Mouse (Mus musculus): ENCODE results near the gene Olfr893. TPM values are rescaled to one million over a fixed set of nuclear protein-coding genes. Genes with fewer than 3 reads are reported as not detected.
"Not testable (repeated sequence)": the region's sequence is repeated elsewhere in the genome, so short reads cannot be mapped to it uniquely, and the experiment has no call there.

The Olfr893 gene
- polyA plus RNA-seq (2012; rRNA removed), result not detected in 2 replicates

DNA sequence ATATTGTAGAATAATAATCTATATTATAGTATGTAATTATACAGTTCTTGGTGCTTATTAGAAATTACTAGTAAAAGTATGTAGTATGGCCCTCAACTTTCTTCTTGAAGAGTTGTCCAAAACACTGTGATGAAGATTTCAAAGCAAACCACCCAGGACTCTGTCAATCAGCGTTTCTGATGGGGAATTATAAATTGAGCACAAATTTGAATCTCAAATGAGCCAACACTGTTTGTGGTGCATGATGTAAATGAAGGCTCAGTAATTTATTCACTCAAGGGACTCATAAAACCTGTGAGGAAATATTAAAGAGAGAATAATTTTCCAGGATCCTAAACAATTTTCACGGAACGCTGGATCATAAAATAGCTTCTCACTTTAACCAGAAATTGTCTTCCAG is at the start of gene Olfr893:
TSS of gene Olfr893 (plus strand) at position 301 of the 400 bp plus-strand sequence.
- Histone ChIP-seq H3K27me3 (ENCODE audit: control insufficient read depth, insufficient read depth, low read length) (no peaks in the 10 kb centered on the region), H3K27ac (ENCODE audit: control insufficient read depth, insufficient read depth, low read length) (no peak within 1 kb of the TSS), H3K36me3 (ENCODE audit: control insufficient read depth, insufficient read depth, low read length) (no peaks in the 10 kb centered on the region), H3K4me3 (ENCODE audit: control insufficient read depth, insufficient read depth, low read length) (no peak within 1 kb of the TSS), H3K4me1 (replicated peaks; ENCODE audit: control insufficient read depth, insufficient read depth, low read length) (no peaks in the 10 kb centered on the region)
- WGBS, result 92% methylated on average over 3 of the region's 3 CpGs
- DNase-seq, result no peak
- TF ChIP-seq POLR2A (IDR thresholded peaks at IDR 0.05; ENCODE audit: control insufficient read depth, extremely low read depth, insufficient read depth, low read length, poor library complexity) (no peak), CTCF (IDR thresholded peaks at IDR 0.05; ENCODE audit: borderline replicate concordance, control insufficient read depth, extremely low read depth, insufficient read depth, low read length, poor library complexity) (no peak)

GRCm38 (mm10) chr9:38168341-38168740 is 39.8 kb upstream of the Olfr893 start:
- H3K27ac ChIP-seq (ENCODE audit: control insufficient read depth, insufficient read depth, low read length); H3K4me1 ChIP-seq (replicated peaks; ENCODE audit: control insufficient read depth, insufficient read depth, low read length); DNase-seq; H3K27me3 ChIP-seq (ENCODE audit: control insufficient read depth, insufficient read depth, low read length); H3K4me3 ChIP-seq (ENCODE audit: control insufficient read depth, insufficient read depth, low read length); H3K36me3 ChIP-seq (ENCODE audit: control insufficient read depth, insufficient read depth, low read length): not testable (repeated sequence)
- WGBS, result 54% methylated on average over 2 of the region's 2 CpGs

- no peak within 1 kb of the TSS for H3K4me3 ChIP-seq (ENCODE audit: control insufficient read depth, insufficient read depth, low read length)
- DNase-seq, result no peak
- no peaks in the 10 kb centered on the region for H3K27me3 ChIP-seq (ENCODE audit: control insufficient read depth, insufficient read depth, low read length)
- no peaks in the 10 kb centered on the region for H3K36me3 ChIP-seq (ENCODE audit: control insufficient read depth, insufficient read depth, low read length)
- H3K27ac ChIP-seq (ENCODE audit: control insufficient read depth, insufficient read depth, low read length), result no peak within 1 kb of the TSS
- no peaks in the 10 kb centered on the region for H3K4me1 ChIP-seq (replicated peaks; ENCODE audit: control insufficient read depth, insufficient read depth, low read length)
- TF ChIP-seq CTCF (IDR thresholded peaks at IDR 0.05; ENCODE audit: borderline replicate concordance, control insufficient read depth, extremely low read depth, insufficient read depth, low read length, poor library complexity) (no peak), POLR2A (IDR thresholded peaks at IDR 0.05; ENCODE audit: control insufficient read depth, extremely low read depth, insufficient read depth, low read length, poor library complexity) (no peak)
- 89% methylated on average over 1 of the region's 1 CpGs for WGBS
Observed at GRCm38 (mm10) chr9:38180721-38181120, 27.4 kb upstream of the Olfr893 start, which contains the start of gene Olfr891. Gene Olfr891, minus strand, starts transcription at chr9:38180821.

DNA sequence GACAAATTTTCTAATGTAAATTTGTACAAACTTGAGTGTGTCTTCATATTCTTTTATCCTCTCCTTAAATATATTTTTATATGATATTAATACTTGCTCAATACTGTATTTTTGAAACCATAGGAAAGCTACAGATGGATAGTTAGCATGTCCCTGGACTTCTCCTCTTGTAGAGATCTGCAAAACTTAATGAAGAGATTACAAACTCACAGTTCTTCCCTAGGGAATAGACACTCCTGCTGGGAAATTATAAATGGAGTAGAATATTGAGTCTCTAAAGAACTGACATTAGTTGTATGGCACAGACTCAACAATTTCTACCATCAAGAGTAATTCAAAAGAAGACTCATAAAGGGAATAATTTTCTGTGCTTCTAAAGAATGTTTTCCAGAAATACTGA is 9.6 kb downstream of the Olfr893 start, which contains the start of gene Olfr894:
TSS of gene Olfr894 (plus strand) at position 301 of the 400 bp plus-strand sequence.
- H3K36me3 ChIP-seq (ENCODE audit: control insufficient read depth, insufficient read depth, low read length), result no peaks in the 10 kb centered on the region
- H3K27ac ChIP-seq (ENCODE audit: control insufficient read depth, insufficient read depth, low read length), result no peak within 1 kb of the TSS
- H3K4me3 ChIP-seq (ENCODE audit: control insufficient read depth, insufficient read depth, low read length), result no peak within 1 kb of the TSS
- no peaks in the 10 kb centered on the region for H3K4me1 ChIP-seq (replicated peaks; ENCODE audit: control insufficient read depth, insufficient read depth, low read length)
- DNase-seq, result no peak
- no peaks in the 10 kb centered on the region for H3K27me3 ChIP-seq (ENCODE audit: control insufficient read depth, insufficient read depth, low read length)
- TF ChIP-seq POLR2A (IDR thresholded peaks at IDR 0.05; ENCODE audit: control insufficient read depth, extremely low read depth, insufficient read depth, low read length, poor library complexity) (no peak), CTCF (IDR thresholded peaks at IDR 0.05; ENCODE audit: borderline replicate concordance, control insufficient read depth, extremely low read depth, insufficient read depth, low read length, poor library complexity) (no peak)

DNA sequence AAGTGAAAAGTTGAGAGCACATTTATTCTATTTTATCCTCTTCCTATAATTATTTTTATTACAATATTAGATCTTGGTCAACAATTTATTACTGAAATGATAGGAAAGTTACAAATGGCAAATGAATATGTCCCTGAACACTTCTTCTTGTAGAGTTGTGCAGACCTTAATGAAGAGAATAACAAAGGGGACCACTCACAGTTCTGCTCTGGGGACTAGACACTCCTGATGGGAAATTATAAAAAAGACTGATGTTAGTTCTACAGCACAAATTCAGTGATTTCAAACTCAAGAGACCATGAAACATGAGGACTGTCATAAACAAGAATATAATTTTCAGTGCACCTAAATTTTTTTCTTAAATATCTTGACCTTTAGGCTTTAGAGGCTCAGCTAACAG is 44.3 kb downstream of the Olfr893 start, which contains the start of gene Olfr143:
TSS of gene Olfr143 (plus strand) at position 301 of the 400 bp plus-strand sequence.
- no peaks in the 10 kb centered on the region for H3K4me1 ChIP-seq (replicated peaks; ENCODE audit: control insufficient read depth, insufficient read depth, low read length)
- H3K27ac ChIP-seq (ENCODE audit: control insufficient read depth, insufficient read depth, low read length), result no peak within 1 kb of the TSS
- no peaks in the 10 kb centered on the region for H3K36me3 ChIP-seq (ENCODE audit: control insufficient read depth, insufficient read depth, low read length)
- H3K27me3 ChIP-seq (ENCODE audit: control insufficient read depth, insufficient read depth, low read length), result no peaks in the 10 kb centered on the region
- no peak for DNase-seq
- TF ChIP-seq CTCF (IDR thresholded peaks at IDR 0.05; ENCODE audit: borderline replicate concordance, control insufficient read depth, extremely low read depth, insufficient read depth, low read length, poor library complexity) (no peak), POLR2A (IDR thresholded peaks at IDR 0.05; ENCODE audit: control insufficient read depth, extremely low read depth, insufficient read depth, low read length, poor library complexity) (no peak)
- no peak within 1 kb of the TSS for H3K4me3 ChIP-seq (ENCODE audit: control insufficient read depth, insufficient read depth, low read length)

Other genes starting within 250 kb of the Olfr893 start
- not detected in 2 replicates for gene Olfr881, start 216.5 kb upstream of the Olfr893 start, polyA plus RNA-seq (2012; rRNA removed)
- gene Olfr883, start 182.6 kb upstream of the Olfr893 start, polyA plus RNA-seq (2012; rRNA removed), result not detected in 2 replicates
- gene Olfr884, start 161.8 kb upstream of the Olfr893 start, polyA plus RNA-seq (2012; rRNA removed), result not detected in 2 replicates
- gene Olfr885, start 147.0 kb upstream of the Olfr893 start, polyA plus RNA-seq (2012; rRNA removed), result not detected in 2 replicates
- not detected in 2 replicates for gene Olfr887, start 124.3 kb upstream of the Olfr893 start, polyA plus RNA-seq (2012; rRNA removed)
- gene Olfr888, start 100.2 kb upstream of the Olfr893 start, polyA plus RNA-seq (2012; rRNA removed), result not detected in 2 replicates
- not detected in 2 replicates for gene Olfr889, start 93.2 kb upstream of the Olfr893 start, polyA plus RNA-seq (2012; rRNA removed)
- gene Olfr890, start 65.8 kb upstream of the Olfr893 start, polyA plus RNA-seq (2012; rRNA removed), result not detected in 2 replicates
- not detected in 2 replicates for gene Olfr891, start 27.5 kb upstream of the Olfr893 start, polyA plus RNA-seq (2012; rRNA removed)
- not detected in 2 replicates for gene Olfr894, start 9.7 kb downstream of the Olfr893 start, polyA plus RNA-seq (2012; rRNA removed)
- gene Olfr143, start 44.4 kb downstream of the Olfr893 start, polyA plus RNA-seq (2012; rRNA removed), result not detected in 2 replicates
- gene Olfr895, start 59.5 kb downstream of the Olfr893 start, polyA plus RNA-seq (2012; rRNA removed), result not detected in 2 replicates
- not detected in 2 replicates for gene Olfr896-ps1, start 82.7 kb downstream of the Olfr893 start, polyA plus RNA-seq (2012; rRNA removed)
- not detected in 2 replicates for gene Olfr25, start 120.7 kb downstream of the Olfr893 start, polyA plus RNA-seq (2012; rRNA removed)
- gene Olfr898, start 140.0 kb downstream of the Olfr893 start, polyA plus RNA-seq (2012; rRNA removed), result not detected in 2 replicates
- gene Olfr250, start 158.5 kb downstream of the Olfr893 start, polyA plus RNA-seq (2012; rRNA removed), result not detected in 2 replicates
- gene Olfr251, start 168.7 kb downstream of the Olfr893 start, polyA plus RNA-seq (2012; rRNA removed), result not detected in 2 replicates
- gene Olfr147, start 193.3 kb downstream of the Olfr893 start, polyA plus RNA-seq (2012; rRNA removed), result not detected in 2 replicates
- not detected in 2 replicates for gene Olfr901, start 221.1 kb downstream of the Olfr893 start, polyA plus RNA-seq (2012; rRNA removed)
- gene Olfr902, start 239.3 kb downstream of the Olfr893 start, polyA plus RNA-seq (2012; rRNA removed), result not detected in 2 replicates

Measured in thymus, adult 2 months (tissue).